Mouse (Mus musculus): ENCODE measurements around the gene Dpep1.

DNA sequence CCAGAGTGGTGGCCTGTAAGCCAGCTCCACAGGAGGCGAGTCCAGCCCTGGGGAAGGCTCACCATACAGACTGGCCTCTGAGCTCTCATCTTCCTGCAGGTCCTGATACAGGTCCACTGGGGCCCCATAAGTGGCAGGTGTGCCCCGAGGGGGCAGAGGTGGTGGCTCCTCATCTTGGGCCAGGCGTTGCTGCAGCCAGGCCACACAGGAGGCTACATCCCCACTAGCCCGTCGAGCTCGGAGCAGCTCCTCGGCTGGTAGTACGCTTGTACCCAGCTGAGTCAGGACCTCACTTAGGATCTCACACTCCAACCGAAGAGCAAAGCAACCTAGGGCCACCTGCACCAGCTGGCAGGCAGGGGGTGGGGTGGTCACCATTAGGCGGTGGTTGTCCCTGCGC is 47.7 kb downstream of the Dpep1 start:
- TF ChIP-seq CTCF (IDR thresholded peaks at IDR 0.05; ENCODE audit: low read depth), result no peak
- no peak for TF ChIP-seq EP300 (IDR thresholded peaks at IDR 0.05; ENCODE audit: low read depth)
